Mouse (Mus musculus): ENCODE measurements around the gene Cyb5d2. TPM values are rescaled to one million over a fixed set of nuclear protein-coding genes. Genes with fewer than 3 reads are reported as not detected.
"Not testable (repeated sequence)": the region's sequence is repeated elsewhere in the genome, so short reads cannot be mapped to it uniquely, and the experiment has no call there.

Gene Cyb5d2
- total RNA-seq, 2 experiments from 2014 or later, result 22.1 to 25.1 TPM

DNA sequence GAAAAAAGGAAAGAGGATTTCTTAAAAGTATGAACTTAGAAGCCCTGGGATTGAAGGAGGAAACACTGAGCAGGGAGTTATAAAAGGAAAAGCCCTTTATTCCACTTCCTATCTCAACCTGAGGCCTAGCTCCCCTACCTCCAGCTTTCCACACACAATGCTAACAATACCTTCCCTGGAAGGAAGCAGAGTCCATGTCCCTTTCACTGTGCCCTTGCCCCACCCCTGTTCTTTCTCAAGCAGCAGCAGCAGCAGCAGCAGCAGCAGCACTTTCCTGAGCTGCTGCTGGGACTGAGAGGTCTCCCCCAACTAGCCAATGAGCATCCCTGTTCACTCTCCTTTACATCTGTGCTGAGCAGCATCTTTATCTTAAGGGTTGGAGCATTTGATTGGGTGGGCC, 17.0 kb downstream of the Cyb5d2 start:
- no peak for DNase-seq (ENCODE audit: low spot score)

DNA sequence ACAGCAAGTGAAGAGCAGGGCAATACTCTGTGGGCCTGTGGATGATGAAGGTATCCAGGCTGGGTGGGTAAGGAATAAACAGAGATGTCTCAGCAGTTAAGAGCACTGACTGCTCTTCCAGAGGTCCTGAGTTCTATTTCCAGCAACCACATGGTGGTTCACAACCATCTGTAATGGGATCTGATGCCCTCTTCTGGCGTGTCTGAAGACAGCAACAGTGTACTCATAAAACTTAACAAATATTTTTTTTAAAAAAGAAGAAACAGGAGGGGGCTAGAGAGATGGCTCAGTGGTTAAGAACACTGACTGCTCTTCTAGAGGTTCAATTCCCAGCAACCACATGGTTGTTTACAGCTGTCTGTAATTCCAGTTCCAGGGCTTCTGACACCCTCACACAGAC, 23.3 kb downstream of the Cyb5d2 start:
- not testable (repeated sequence) for DNase-seq (ENCODE audit: low spot score)

GRCm38 (mm10) chr11:72771461-72771860, 24.5 kb downstream of the Cyb5d2 start:
- no peak for DNase-seq (ENCODE audit: low spot score)

GRCm38 (mm10) chr11:72770816-72771215, 25.1 kb downstream of the Cyb5d2 start:
- no peak for DNase-seq (ENCODE audit: low spot score)

- no peak for DNase-seq (ENCODE audit: low spot score)
Measured at GRCm38 (mm10) chr11:72770324-72770723, 25.6 kb downstream of the Cyb5d2 start.

DNA sequence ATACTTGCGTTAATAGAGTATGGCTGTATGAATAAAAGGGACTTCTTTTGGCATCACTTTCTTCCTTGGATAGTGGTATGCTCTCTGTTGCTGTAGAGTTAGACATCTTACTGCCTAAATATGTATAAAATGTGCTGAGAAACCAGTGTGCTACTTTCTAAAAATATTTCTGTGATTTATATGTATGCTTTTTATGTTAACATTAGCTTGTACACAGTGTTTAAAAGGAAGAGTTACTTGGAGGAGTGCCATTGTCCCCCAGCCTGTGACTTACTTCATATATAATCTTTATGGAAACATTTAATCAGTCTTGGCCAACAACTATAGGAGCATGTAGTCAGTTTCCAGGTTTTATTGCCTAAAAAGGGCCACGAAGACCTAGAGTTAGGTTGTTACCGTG, 26.9 kb downstream of the Cyb5d2 start:
- DNase-seq (ENCODE audit: low spot score), result no peak

DNA sequence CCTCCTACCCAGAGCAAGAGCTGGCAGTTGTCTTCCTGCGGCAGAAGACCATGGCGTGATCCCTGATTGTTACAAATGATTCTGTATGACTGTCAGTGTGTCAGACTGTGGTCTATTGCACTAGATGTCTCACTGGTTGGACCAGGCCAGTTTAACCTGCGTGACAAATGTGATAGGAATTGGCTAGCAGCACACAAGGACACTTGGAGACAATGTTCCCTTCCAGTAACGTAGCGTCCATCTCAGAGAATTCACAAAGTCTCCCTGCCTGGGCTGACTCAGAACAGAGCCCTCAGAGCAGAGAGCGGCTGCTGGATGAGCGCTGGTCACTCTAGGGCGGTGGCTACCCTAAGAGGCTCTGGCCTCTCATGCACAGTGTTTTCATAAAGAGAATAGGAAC, 28.2 kb downstream of the Cyb5d2 start:
- no peak for DNase-seq (ENCODE audit: low spot score)

- no peak for DNase-seq (ENCODE audit: low spot score)
Measured at GRCm38 (mm10) chr11:72764270-72764669, 31.7 kb downstream of the Cyb5d2 start.

DNA sequence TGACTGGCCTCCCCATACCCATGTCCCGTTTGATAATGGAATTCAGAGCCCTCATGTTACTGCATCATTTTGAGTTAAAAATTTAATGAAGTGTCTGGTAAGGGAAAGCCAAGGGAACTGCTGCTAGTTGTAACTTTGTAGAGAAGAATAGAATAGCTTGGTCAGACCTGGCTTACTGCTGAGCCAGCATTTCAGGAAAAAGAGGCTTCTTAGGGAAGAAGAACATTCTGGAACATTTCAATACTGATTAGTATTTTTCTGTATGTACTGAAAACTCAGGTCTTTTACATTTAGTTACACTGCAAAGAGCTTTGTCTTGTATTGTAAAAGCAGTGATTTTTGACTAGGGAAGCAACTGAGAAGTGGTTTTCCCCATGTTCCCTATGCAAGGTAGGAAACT, 35.2 kb downstream of the Cyb5d2 start:
- DNase-seq (ENCODE audit: low spot score), result no peak

DNA sequence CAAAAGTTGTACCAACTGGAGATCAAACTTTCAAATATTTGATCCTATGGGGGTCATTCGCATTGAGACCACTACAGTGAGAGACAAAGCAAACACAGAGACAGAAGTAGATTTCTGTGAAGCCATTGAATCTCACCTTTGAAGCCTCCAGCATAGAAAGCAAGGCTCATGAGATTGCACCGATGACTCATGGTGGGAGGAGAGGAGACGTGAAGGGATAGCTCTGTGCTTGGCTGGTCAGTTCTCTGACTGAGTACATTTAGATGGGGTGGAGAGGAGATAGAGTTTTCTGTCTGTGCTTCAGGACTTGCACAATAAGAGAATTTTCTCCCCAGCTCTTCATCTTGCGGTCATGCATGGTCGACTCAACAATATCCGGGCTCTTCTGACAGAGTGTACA, 36.4 kb downstream of the Cyb5d2 start:
- no peak for DNase-seq (ENCODE audit: low spot score)

DNA sequence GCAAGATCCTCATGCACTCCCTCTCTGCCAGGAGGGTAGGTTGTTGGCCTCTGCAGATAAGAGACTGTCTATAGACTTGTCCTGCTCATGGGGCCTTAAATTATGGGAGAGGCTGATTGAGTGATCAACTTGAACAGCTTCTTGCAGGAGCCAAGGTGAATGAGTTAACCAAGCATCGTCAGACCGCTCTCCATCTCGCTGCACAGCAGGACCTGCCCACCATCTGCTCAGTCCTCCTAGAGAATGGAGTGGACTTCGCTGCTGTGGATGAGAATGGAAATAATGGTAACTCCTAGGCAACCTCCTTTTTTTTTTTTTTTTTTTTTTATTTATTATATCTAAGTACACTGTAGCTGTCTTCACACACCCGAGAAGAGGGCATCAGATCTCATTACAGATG, 37.6 kb downstream of the Cyb5d2 start:
- no peak for DNase-seq (ENCODE audit: low spot score)

- peak; percentile 41 for DNase-seq (ENCODE audit: low spot score)
Measured at GRCm38 (mm10) chr11:72751956-72752355, 44.0 kb downstream of the Cyb5d2 start.

DNA sequence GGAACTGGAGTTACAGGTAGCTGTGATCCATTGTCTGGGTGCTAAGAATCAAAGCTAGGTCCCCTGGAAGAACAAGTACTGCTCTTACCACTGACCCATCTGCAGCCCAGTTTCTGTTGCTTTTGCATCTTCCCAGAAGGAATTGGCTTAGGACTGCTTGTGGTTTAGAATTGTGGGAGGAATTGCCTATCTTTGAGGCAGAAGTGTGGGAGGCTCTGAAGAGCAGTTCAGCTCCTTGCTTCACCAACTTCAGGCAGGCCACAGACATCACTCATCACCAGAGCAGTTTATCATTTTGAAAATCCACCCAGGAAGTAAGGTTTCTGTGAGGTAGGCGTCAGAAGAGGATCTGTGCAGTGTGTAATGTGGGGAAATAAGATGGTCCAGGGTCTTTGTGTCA, 56.9 kb downstream of the Cyb5d2 start:
- no peak for DNase-seq (ENCODE audit: low spot score)

DNA sequence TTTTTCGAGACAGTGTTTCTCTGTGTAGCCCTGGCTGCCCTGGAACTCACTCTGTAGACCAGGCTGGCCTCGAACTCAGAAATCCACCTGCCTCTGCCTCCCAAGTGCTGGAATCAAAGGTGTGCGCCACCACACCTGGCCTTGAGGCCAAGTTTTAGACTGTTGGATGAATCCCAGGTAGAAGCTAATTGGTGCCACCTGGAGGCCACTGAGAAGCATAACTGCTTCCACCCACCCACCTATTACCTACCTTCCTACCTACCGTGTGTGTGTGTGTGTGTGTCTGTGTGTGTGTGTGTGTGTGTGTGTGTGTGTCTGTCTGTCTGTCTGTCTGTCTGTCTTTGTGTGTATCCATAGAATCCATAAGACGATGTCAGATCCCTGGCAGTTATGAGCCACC, 58.4 kb downstream of the Cyb5d2 start:
- DNase-seq (ENCODE audit: low spot score), result not testable (repeated sequence)

DNA sequence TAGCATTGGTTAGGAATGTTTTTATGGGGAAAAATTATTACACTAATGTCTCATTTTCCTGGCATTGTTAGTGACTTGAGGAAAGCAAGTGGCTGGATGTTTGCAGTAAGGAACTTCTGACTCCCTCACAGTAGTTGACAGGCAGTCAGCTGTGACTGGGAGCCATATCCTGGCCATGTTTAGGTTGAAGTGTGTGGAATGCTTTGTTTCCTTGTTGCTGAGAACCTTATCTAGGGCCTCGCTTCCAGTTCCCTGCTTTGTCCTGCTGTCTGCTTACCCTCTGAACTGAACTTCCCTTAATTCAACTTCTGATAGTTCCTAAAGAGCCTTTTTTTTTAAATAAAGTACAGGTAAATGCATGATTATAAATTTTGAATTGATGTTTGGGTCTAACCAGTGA, 59.6 kb downstream of the Cyb5d2 start:
- no peak for DNase-seq (ENCODE audit: low spot score)

- DNase-seq (ENCODE audit: low spot score), result no peak
Measured at GRCm38 (mm10) chr11:72735519-72735860, 60.5 kb downstream of the Cyb5d2 start.

DNA sequence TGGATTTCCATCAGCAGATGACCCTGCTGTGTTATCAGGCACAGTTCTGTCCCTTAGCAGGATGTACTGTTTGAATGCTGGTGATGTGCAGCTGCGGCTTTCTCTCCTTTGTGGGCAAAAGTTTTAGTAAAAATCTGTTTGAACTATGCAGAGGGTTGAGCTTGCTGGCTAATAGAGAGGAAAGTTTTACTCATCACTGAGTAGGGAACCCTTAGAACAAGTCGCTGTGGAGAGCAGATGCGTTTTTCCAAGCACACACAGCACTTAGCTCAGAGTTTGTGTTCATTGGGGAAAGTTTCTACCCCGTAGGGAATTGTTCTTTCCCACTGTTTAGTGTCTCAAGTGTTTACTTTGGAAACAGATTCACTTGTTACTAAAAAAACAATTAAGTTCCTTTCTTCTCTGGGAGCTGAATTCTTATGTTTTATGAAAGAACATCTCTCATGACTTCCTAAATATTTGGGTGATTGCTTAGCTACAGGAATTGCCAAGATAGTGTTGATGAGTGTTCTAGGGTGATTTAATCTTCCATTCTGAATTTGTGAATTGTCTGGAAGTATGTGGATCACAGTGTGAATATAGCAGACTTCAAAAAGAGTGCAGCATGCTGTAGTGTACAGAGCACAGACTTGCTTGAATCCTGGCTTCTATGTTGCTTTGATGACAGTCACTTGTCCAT, 61.0 kb downstream of the Cyb5d2 start:
- peak; percentile 58 for DNase-seq (ENCODE audit: low spot score)

DNA sequence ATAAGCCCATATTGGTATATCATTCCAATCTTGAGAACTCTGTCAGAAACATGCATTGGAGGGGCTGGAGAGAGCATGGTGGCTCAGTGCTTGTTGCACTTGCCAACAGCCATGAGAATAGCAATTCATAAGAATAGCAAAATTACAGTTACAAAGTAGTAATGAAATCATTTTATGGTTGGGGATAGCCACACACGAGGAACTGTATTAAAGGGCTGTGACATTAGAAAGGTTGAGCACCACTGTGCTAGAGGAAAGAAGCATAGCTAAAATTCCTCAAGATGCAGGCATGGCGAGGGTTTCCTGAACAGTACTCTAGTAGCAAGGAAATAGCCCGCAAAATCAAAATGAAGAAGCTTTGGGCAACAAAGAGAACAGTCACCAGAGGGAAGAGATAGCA, 62.2 kb downstream of the Cyb5d2 start:
- no peak for DNase-seq (ENCODE audit: low spot score)

Other genes with a start within 250 kb of the Cyb5d2 start
- gene Spns3, start 245.6 kb downstream of the Cyb5d2 start, total RNA-seq (2021), result under 1 TPM; 0.19 to 0.39 TPM
- gene Ube2g1, start 188.9 kb downstream of the Cyb5d2 start, total RNA-seq (2021), result 10 to 100 TPM; 81.3 to 82.5 TPM
- 1 to 10 TPM; 7.0 to 8.3 TPM for gene Ankfy1, start 106.1 kb downstream of the Cyb5d2 start, total RNA-seq (2021)
- 10 to 100 TPM; 10.2 to 12.9 TPM for gene Zzef1, start 84 bp upstream of the Cyb5d2 start, total RNA-seq (2021)
- gene Atp2a3, start 165.0 kb upstream of the Cyb5d2 start, total RNA-seq (2021), result 1 to 10 TPM; 4.3 to 6.0 TPM
- under 1 TPM; 0.62 to 0.78 TPM for gene P2rx1, start 203.0 kb upstream of the Cyb5d2 start, total RNA-seq (2021)
- under 1 TPM; 0.55 to 0.64 TPM for gene Camkk1, start 222.9 kb upstream of the Cyb5d2 start, total RNA-seq (2021)